Comparison of ENCODE assay signal across 9 mouse cellular contexts in the genomic region with DNA sequence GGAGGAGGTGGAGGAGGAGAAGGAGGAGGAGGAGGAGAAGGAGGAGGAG. TPM values are rescaled to one million over a fixed set of nuclear protein-coding genes. Genes with fewer than 3 reads are reported as not detected.
DNase-seq lines count a peak whose midpoint lies in the region; ATAC-seq and TF ChIP-seq lines count a peak whose summit lies in the region.
"Not testable (repeated sequence)": the region's sequence is repeated elsewhere in the genome, so short reads cannot be mapped to it uniquely, and the experiment has no call there.
"Had no signal": no experiment of that assay in that cellular context is flagged by ENCODE, and none has a peak within 500 bp of the region (broad histone marks: within the 10 kb centered on the region; RNA-seq: fewer than 3 reads in every experiment).

A gene (minus strand): TSS at position 39 of the 49 bp plus-strand sequence.

- H3K27me3 ChIP-seq in erythroblast, embryonic 14.5 days (ENCODE audit: control insufficient read depth): peaks cover 25% of the 10 kb centered on the region
- not testable (repeated sequence) for H3K27me3 ChIP-seq in hindbrain, embryonic 10.5 days (ENCODE audit: insufficient read depth, poor library complexity, severe bottlenecking); limb, embryonic 13.5 days; megakaryocyte, embryonic 14.5 days (replicated peaks); spleen, adult 2 months (ENCODE audit: control insufficient read depth, insufficient read depth, low read length)

- H3K4me2 ChIP-seq in limb, embryonic 13.5 days (replicated peaks): peak within 1 kb of the TSS; percentile 72

- H3K9me3 ChIP-seq in erythroblast, embryonic 14.5 days (ENCODE audit: control insufficient read depth, low read length); hindbrain, embryonic 10.5 days; limb, embryonic 13.5 days; megakaryocyte, embryonic 14.5 days: not testable (repeated sequence)

- peak within 1 kb of the TSS; percentile 60 for H3K4me3 ChIP-seq in erythroblast, embryonic 14.5 days (replicated peaks)
- peak within 1 kb of the TSS; percentile 87 for H3K4me3 ChIP-seq in hindbrain, embryonic 10.5 days
- peak within 1 kb of the TSS; percentile 86 for H3K4me3 ChIP-seq in limb, embryonic 13.5 days
- H3K4me3 ChIP-seq in megakaryocyte, embryonic 14.5 days (replicated peaks): peak within 1 kb of the TSS; percentile 95
- H3K4me3 ChIP-seq in spleen, adult 2 months (ENCODE audit: extremely low read depth, insufficient read depth, insufficient read length): peak within 1 kb of the TSS; percentile 67

- not testable (repeated sequence) for ATAC-seq in limb, embryonic 13.5 days (ENCODE audit: low FRiP score, low read depth)

- not testable (repeated sequence) for TF ChIP-seq POLR2A in spleen, adult 2 months (IDR thresholded peaks at IDR 0.05; ENCODE audit: low read depth, low read length)

- peak within 1 kb of the TSS; percentile 98 for H3K27ac ChIP-seq in hindbrain, embryonic 10.5 days
- peak within 1 kb of the TSS; percentile 98 for H3K27ac ChIP-seq in limb, embryonic 13.5 days
- peak within 1 kb of the TSS; percentile 64; the same call in 1 of the 2 replicates for H3K27ac ChIP-seq in spleen, adult 2 months (ENCODE audit: insufficient read depth, low read length)

- not testable (repeated sequence) for TF ChIP-seq CTCF in spleen, adult 2 months (IDR thresholded peaks at IDR 0.05; ENCODE audit: extremely low read depth, insufficient read depth, insufficient read length, insufficient replicate concordance)

- not testable (repeated sequence) for DNase-seq in adrenal gland, postnatal 14 days; gonadal fat pad, adult 2 months (ENCODE audit: low read depth); hindbrain, embryonic 10.5 days (ENCODE audit: low spot score); layer of hippocampus, adult 18-20 months (ENCODE audit: low spot score in 2 of 2); spleen, adult 2 months (ENCODE audit: low read depth in 1 of 2, low spot score in 2 of 2)

- not testable (repeated sequence) for H3K36me3 ChIP-seq in erythroblast, embryonic 14.5 days (ENCODE audit: control insufficient read depth); hindbrain, embryonic 10.5 days; limb, embryonic 13.5 days; megakaryocyte, embryonic 14.5 days (replicated peaks; ENCODE audit: low read length); spleen, adult 2 months (ENCODE audit: control insufficient read depth, insufficient read depth, low read length)

- peaks cover 15% of the 10 kb centered on the region for H3K4me1 ChIP-seq in erythroblast, embryonic 14.5 days (ENCODE audit: control insufficient read depth)
- peaks cover 19% of the 10 kb centered on the region for H3K4me1 ChIP-seq in hindbrain, embryonic 10.5 days (replicated peaks)
- H3K4me1 ChIP-seq in limb, embryonic 13.5 days: peaks cover 16% of the 10 kb centered on the region
- peaks cover 14% of the 10 kb centered on the region for H3K4me1 ChIP-seq in megakaryocyte, embryonic 14.5 days
- not testable (repeated sequence) for H3K4me1 ChIP-seq in spleen, adult 2 months (ENCODE audit: control insufficient read depth, insufficient read depth, insufficient read length)

- peak within 1 kb of the TSS; percentile 92 for H3K9ac ChIP-seq in limb, embryonic 13.5 days

RNA-seq across cellular contexts. Expression of the gene that starts here (rescaled TPM):
- total RNA-seq in adrenal gland, postnatal 14 days (2021): 163 and 168 TPM in 2 replicates
- polyA plus RNA-seq in erythroblast, embryonic 14.5 days (2012): 0.06 and 0.08 TPM in 2 replicates
- polyA plus RNA-seq in gonadal fat pad, adult 2 months (2012; rRNA removed): 39.3 and 40.0 TPM in 2 replicates
- 34.4 and 35.4 TPM in 2 replicates for polyA plus RNA-seq in hindbrain, embryonic 10.5 days (2016; fragmentation: Nextera tagmentation; extraction: Ambion mirVana)
- 100 to 1,000 TPM; 122 to 127 TPM for total RNA-seq in layer of hippocampus, adult 18-20 months (2021)
- polyA plus RNA-seq in limb, embryonic 13.5 days (2015; fragmentation: Nextera tagmentation; extraction: Ambion mirVana): 31.6 and 33.0 TPM in 2 replicates
- polyA plus RNA-seq in megakaryocyte, embryonic 14.5 days (2012; ENCODE audit: insufficient read depth, low replicate concordance): 49.8 and 80.6 TPM in 2 replicates
- 9.2 TPM in 2 replicates for polyA plus RNA-seq in spleen, adult 2 months (2012; rRNA removed)
- total RNA-seq: CH12.LX had no signal
